Mouse (Mus musculus): Measurements from ENCODE around the gene Acaca.

Acaca gene

GRCm38 (mm10) chr11:84412201-84412934 lies 282.9 kb downstream of the Acaca start:
- in situ Hi-C loops (cut with MboI; ENCODE audit: low pct_unique_long_range_greater_than_20kb in 1 of 2, low sequenced_read_pairs in 2 of 2, unreplicated experiment in 1 of 2): no loop called here

DNA sequence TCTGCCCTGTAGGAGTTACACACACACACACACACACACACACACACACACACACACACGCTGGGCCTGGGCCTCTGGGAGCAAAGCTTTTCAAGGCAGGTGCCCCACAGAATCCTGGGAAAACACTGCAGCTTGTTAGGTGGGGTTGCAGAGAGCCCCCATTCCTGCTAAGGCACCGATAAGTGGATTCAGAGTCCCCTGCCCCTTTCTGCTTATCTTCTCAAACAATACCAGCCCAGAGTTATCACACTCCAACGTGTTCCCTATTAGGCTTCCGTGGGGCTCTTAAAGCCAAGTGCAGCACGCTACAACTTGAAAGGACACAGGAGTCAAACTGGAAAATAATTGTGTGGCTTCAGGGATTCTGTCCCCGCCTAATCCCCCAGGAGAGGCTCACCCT lies 283.6 kb downstream of the Acaca start:
- in situ Hi-C loops (cut with MboI; ENCODE audit: low pct_unique_long_range_greater_than_20kb in 1 of 2, low sequenced_read_pairs in 2 of 2, unreplicated experiment in 1 of 2): no loop called here

DNA sequence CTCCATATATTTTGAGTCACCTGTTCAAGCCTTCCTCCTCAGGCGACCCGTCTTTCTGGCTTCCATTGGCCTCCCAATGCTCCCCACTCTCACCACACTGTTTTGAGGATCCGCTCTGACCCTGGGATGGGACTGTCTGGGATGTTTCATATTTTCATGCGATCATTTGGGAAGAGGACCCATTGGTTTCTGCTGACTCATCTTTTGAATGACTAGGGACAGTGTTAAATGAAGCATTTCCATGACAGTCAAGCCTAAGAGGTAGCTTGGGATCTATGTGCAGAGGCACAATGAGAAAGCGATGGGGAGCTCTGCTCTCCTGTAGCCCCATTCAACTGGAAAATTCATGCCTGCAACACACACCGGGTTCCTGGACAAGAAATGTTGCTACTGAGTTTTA lies 291.3 kb downstream of the Acaca start:
- in situ Hi-C loops (cut with MboI; ENCODE audit: low pct_unique_long_range_greater_than_20kb in 1 of 2, low sequenced_read_pairs in 2 of 2, unreplicated experiment in 1 of 2): loop anchor here in 1 of 2 experiments (10.0 kb wide), 1 partner anchor 374 kb away; no protein-coding TSS in a partner anchor

GRCm38 (mm10) chr11:84425736-84426632 lies 296.5 kb downstream of the Acaca start:
- in situ Hi-C loops (cut with MboI; ENCODE audit: low pct_unique_long_range_greater_than_20kb in 1 of 2, low sequenced_read_pairs in 2 of 2, unreplicated experiment in 1 of 2): loop anchor here in 1 of 2 experiments (10.0 kb wide), 1 partner anchor 369 kb away; no protein-coding TSS in a partner anchor

- in situ Hi-C loops (cut with MboI; ENCODE audit: low pct_unique_long_range_greater_than_20kb in 1 of 2, low sequenced_read_pairs in 2 of 2, unreplicated experiment in 1 of 2): loop anchor here in 1 of 2 experiments (10.0 kb wide), 1 partner anchor 368 kb away; no protein-coding TSS in a partner anchor
Measured at GRCm38 (mm10) chr11:84426633-84426998, 297.1 kb downstream of the Acaca start.

DNA sequence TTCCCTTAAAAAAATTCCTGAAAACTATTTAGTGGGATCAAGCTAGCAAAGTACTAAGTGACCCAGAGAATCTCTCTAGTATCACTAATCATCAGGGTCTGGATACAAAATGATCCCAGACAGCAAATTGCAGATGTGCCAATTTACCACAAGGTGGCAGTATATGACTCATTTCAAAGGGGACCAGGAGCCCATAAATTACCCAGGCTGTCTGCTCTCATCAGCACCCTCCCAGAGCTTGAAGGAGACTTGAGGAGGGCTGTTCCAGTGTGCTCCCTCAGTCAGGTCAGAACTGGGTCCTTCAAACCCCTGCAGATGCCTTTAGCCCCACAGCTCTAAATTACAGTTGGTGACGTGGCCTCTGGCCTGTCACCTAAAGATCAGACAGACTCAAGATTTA lies 300.1 kb downstream of the Acaca start:
- in situ Hi-C loops (cut with MboI; ENCODE audit: low pct_unique_long_range_greater_than_20kb in 1 of 2, low sequenced_read_pairs in 2 of 2, unreplicated experiment in 1 of 2): loop anchor here in 1 of 2 experiments (10.0 kb wide), 1 partner anchor 365 kb away; no protein-coding TSS in a partner anchor

GRCm38 (mm10) chr11:84430336-84430735 lies 300.9 kb downstream of the Acaca start:
- in situ Hi-C loops (cut with MboI; ENCODE audit: low pct_unique_long_range_greater_than_20kb in 1 of 2, low sequenced_read_pairs in 2 of 2, unreplicated experiment in 1 of 2): no loop called here

DNA sequence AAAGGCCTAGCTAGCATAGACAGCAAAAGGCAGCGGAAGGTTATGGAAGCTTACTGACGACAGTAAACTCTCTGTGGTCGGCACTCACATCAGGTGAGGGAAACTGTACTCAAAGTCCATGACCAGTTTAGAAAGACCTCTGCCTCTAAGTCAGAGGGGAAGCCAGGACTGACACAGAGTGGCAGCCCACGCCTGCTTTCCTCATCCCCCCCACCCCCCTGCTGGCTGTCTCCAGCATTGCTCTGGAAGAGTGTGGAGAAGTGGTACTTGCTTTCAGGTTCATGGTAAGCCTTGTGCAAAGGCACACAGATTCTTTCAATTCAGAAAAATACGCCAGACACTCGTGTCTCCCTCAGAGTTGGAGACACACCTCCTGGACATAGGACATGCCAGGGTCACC lies 305.4 kb downstream of the Acaca start:
- in situ Hi-C loops (cut with MboI; ENCODE audit: low pct_unique_long_range_greater_than_20kb in 1 of 2, low sequenced_read_pairs in 2 of 2, unreplicated experiment in 1 of 2): no loop called here

- in situ Hi-C loops (cut with MboI; ENCODE audit: low pct_unique_long_range_greater_than_20kb in 1 of 2, low sequenced_read_pairs in 2 of 2, unreplicated experiment in 1 of 2): no loop called here
Measured at GRCm38 (mm10) chr11:84440402-84440801, 310.9 kb downstream of the Acaca start.

DNA sequence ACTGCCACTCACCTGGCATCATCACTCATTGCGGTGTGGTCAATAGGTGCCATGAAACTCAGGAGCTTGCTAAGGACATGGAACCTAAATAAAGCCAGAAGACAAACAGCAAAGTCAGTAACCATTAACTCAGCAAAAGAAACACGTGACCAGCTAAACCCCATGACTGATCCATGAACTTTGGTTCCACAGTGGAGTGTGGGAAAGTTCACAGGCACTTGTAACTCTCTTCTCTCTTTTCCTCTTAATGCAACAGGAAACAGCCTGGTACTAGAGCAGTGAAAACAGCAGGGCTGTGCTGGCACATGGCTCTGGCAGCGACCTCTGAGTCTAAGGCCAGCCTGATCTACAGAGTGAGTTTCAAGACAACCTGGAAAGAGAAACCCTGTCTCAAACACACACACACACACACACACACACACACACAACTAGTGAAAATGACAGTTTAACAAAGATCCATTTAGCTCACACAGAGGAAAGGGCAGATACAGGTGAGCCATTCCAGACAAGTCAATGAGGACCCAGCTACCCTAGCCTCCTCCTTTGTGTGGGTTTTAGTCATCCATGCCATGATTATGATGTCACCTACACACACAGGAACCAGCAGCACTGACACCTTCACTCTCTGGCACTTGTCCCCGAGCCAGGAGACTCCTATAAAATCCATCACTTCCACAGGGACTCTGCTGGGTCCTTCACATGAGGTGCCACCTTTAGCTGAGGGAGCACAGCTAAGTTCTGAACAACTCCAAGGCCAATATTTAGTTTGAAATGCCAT lies 313.3 kb downstream of the Acaca start:
- in situ Hi-C loops (cut with MboI; ENCODE audit: low pct_unique_long_range_greater_than_20kb in 1 of 2, low sequenced_read_pairs in 2 of 2, unreplicated experiment in 1 of 2): no loop called here
